Mouse (Mus musculus) mouse trophoblast stem cell (cell line): ENCODE measurements around the gene Ccdc71l.

Experiments
- in situ Hi-C, 2 experiments: fragments of 300-500 bp; cut with MseI, MboI; formaldehyde crosslinking; loops; 2 replicates in 1 of 2; 3 replicates in 1 of 2; pipeline ENCODE4 v1.15.1; 2025

Gene Ccdc71l

DNA sequence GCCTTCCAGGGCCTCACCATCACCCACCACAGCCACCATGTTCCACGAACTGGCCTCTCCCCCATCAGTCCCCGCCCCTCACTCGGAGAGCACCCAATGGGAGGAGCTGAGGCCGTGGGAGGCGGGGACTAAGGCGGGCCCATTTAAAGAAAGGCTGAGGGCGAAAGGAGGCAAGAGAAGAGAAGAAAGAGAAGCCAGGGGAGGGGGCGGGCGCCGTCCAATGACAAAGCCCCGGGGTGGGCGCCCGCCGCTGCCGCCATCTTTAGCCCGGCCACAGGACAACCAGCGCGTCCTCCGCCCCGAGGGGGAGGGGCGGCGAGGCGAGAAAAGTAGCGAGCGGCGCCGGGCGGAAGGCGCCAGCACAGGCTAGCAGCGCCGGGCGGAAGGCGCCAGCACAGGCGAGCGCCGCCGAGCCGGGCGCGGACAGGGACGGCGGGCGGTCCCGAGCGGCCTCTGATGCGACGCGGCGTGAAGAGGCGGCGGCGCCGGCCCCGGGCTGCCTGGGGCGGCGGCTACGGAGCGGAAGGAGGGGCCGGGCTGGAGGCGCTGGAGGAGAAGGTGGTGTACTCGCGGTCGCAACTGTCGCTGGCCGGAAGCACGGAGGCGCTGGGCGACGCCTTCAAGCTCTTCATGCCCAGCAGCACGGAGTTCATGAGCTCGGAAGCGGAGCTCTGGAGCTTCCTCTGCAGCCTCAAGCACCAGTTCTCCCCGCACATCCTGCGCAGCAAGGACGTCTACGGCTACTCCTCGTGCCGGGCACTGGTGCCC is at the start of gene Ccdc71l:
Gene Ccdc71l, plus strand, starts transcription at position 177 of the 768 bp plus-strand sequence.
- in situ Hi-C loops, result no loop called here

DNA sequence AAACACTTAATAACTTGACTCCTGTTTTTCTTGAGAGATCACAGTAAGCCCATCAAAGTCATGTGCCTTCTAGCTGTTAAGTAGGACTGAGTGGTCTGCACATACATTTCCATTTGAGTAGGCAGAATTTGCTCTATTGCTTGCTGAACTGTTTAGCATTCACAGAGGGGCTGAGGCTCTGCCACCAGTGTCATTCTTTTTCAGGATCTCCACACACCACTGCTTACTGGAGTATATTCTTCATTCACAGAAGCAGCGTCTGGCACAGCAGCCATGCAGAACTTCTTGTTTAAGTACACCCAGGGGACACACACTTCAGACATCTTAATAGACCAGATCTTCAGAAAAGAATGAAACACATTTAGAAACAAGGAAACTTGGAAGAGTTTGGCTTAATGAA is 39.4 kb upstream of the Ccdc71l start:
- in situ Hi-C loops, result no loop called here

DNA sequence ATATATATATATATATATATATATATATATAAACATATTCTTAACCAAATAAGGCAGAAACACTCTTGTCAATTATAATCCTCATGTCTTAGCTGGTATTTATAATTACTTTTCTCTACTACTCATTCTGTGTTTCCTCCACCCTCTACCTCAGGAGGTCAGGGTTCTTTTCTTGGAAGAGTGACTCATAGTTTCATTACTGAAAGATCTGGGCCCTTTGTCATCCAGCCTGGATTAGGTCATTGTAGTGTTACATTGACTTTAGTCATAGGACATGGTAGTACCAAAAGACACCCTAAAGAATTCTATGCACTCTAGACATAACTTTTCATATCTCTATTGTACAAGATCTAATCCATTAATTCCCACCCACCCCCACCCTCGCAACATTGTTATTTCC is 35.0 kb upstream of the Ccdc71l start:
- in situ Hi-C loops, result no loop called here

DNA sequence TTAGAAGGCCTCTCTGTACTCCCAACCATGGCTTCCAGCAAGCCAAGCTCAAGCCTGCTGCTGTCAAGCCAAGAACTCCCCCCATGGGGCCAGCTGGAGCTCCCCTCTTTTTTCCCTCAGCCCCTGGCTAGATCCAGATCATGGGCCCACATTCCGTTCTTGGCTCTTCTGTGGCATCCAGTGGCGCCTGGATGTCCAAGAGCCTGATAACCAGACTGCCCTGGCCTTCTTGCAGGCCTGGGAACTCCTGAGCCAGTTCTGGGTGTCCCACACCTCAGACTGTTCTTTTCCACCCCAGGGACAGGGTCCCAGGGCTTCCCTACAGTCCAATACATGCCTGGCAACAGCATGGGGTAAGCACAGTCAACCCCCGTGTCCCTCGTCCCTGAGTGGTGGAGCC is 32.4 kb upstream of the Ccdc71l start:
- in situ Hi-C loops, result no loop called here

DNA sequence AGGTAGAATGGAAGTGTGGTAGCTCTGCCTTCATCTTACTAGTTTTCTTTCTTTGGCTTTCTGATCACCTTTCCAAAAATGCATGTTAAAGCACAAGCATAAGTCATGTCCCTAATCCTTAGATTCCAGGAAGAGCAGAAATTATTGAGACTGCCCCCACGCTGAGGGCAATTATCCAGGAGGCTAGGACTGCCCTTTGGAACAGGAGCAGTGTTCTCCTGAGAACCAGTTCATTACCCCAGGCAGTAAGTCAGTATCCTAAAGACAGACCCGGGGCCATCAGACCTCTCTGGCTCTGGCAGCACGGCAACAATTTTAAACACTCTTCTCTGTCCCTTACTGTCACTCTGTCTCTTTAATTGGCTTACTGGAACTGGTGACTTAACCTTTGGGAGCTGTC is 30.0 kb upstream of the Ccdc71l start:
- in situ Hi-C loops, result no loop called here

DNA sequence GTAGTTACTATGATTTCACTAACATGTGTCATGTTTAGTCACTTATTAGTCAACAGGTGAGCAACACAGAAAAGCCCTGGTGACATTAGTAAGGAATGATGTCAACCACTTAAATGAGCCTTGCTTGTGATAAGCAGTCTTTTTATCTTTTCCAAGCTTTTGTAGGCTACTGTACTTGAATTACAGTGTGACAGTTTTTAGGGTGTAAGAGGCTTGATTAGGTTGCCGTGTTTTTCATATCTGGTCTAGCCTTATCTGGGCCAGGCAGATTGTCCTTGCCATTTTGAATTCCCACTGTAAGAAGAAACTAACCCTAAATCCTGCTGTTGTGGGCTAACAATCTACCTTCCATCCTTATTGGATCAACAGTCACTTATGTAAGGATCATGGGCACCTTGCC is 26.6 kb upstream of the Ccdc71l start:
- in situ Hi-C loops, result no loop called here

DNA sequence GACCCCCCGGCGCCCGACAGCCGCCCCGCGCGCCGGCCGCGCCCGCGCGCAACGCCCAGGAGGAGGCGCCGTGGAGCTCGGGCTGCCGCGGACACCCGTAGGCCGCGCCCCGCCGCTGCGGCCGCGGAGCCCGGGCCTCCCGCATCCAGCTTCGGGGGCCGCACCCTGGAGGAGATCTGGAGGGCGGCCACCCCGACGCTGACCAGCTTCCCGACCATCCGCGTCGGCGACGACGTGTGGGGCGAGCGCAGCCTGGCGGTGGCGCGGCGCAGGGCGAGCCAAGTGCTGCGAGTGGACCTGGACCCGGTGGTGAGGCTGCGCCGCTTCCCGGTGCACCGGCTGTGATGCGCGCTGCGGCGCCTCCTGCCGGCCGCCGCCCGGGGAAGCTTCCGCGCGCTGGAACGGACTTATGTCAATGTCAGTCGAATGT is 807 bp downstream of the Ccdc71l start:
- in situ Hi-C loops, result no loop called here

DNA sequence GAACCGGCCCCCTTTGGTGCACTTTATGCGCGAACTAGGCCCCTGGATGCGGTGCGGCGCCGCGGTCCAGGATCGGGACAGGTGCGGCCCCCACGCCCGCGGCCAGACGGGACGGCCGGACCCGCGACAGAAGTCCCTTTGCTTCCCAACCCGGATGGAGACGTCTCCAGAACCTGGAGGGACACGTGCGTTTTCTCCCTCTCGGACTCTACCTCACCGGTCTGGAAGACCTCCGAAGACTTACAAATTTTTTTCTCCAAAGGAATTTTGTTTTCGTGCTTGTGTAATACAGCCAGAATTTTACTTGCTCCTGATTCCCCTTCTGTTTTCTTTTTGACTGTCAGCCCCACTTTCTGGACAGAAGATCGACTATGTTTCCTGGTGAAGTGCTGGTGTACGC is 1.2 kb downstream of the Ccdc71l start:
- in situ Hi-C loops, result loop anchor here in 1 of 2 experiments (10.0 kb wide), 1 partner anchor 85 kb away; no protein-coding TSS in a partner anchor

DNA sequence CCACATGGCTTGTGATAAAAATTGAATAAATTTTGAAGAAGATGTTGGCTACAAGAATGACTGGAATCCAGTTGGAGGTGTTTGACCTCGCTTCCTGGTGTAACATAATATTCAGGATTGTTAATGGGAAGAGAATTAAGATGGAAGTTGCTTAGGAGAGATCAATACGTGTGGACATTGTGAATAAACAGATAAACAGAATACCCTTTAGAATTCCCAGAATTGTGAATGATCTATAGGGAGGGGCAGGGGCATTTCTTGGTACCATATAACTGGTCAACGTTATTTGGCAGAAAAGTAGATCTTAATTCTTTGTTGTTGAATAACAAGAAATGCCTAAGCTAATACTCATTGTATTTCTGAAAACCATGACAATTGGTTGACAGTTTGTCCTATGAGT is 2.0 kb downstream of the Ccdc71l start:
- in situ Hi-C loops, result loop anchor here in 1 of 2 experiments (10.0 kb wide), 1 partner anchor 86 kb away; no protein-coding TSS in a partner anchor

DNA sequence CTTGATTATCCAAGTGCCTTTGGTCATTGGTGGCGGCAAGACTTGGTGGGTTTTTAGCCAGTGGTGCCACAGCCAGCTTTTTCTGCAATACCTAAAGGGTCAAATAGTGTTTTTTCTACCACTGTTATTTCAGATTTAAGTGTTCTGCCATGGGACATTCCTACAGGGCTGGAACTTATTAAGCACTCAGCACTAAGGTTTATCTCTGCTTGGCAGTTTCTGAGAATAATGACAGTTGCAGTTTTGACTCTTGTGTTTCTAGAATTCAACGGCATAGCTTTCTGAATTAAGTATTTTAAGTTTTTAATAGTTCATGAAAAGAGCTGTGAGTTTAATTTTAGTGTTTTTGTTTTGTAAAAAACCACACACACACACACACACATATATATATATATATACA is 2.5 kb downstream of the Ccdc71l start:
- in situ Hi-C loops, result loop anchor here in 1 of 2 experiments (10.0 kb wide), 1 partner anchor 86 kb away; no protein-coding TSS in a partner anchor

DNA sequence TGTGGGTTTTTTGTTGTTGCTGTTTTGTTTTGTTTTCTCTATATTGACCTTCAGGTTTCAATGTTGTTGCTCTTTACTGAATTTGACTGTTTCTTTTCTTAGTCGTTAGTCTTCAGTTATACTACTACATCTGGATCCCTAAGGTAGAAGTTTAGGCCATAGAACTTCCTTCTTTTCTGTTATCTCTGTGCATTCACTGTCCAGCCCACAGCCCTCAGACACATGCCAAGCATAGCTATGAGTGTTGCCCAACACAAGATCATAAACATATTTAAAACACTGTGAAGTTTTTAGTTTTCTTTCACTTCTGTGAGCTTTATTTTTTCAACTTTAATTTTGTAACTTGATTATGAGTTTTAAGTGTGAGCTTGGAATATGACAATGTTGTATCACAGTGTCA is 41.0 kb downstream of the Ccdc71l start:
- in situ Hi-C loops, result no loop called here

DNA sequence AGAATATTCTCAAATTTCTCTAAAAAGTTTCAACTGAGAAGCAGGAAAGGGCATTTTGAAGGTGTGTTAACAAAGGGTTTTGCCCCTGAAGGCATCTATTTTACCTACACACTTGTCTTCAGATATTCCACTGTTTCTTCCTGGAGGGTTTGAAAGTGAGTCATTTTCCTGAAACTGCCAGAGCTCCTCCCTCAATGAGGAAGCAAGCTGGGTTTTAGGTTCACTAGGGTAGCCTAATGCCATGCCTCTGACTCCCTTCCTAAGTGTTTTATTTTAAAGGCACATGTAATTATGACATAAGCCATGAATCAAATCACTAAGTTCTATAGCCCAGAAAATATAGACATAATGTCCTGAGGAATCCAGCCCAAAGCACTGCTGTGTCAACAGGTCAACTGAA is 49.3 kb downstream of the Ccdc71l start:
- in situ Hi-C loops, result no loop called here

DNA sequence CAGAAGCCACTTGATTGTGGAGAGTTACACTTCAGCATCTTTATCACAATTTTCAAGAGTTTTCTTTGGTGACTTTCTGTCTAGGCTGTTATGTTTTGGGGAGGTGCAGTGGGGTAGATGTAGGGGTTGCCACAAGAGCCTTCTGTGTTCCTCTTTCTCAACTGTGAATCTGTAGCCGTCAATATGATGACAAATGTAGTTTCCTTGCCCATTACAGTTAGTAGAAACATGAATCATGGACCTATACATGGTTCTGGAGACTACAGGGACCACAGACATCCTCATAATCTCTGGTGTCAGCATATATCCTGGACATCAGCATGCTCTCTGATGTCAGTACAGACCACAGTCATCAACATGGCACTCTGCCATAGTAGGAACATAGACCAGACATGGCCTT is 52.5 kb downstream of the Ccdc71l start:
- in situ Hi-C loops, result no loop called here
